Mouse (Mus musculus): ENCODE results near the gene Plekhg3. TPM values are rescaled to one million over a fixed set of nuclear protein-coding genes. Genes with fewer than 3 reads are reported as not detected.

Gene Plekhg3
- polyA plus RNA-seq, 1 experiment from 2014 or later = 3.3 TPM

GRCm38 (mm10) chr12:76552958-76553357 lies 22.3 kb downstream of the Plekhg3 start:
- Histone ChIP-seq H3K27ac (replicated peaks) (no peak overlapping the region), H3K4me2 (no peak overlapping the region), H3K4me1 (replicated peaks) (peaks cover 66% of the 10 kb centered on the region), H3K4me3 (replicated peaks) (no peak overlapping the region), H3K27me3 (peaks cover 6% of the 10 kb centered on the region; the same call in 1 of the 2 replicates), H3K9me3 (replicated peaks) (no peaks in the 10 kb centered on the region), H3K36me3 (replicated peaks) (no peaks in the 10 kb centered on the region), H3K9ac (no peak overlapping the region)
- no peak for ATAC-seq (ENCODE audit: insufficient read depth)
- 34% methylated on average over 4 of the region's 4 CpGs for WGBS (ENCODE audit: insufficient replicate concordance)

- no peak overlapping the region for H3K4me2 ChIP-seq
- ATAC-seq (ENCODE audit: insufficient read depth) = no peak
- no peak overlapping the region for H3K27ac ChIP-seq (replicated peaks)
- no peaks in the 10 kb centered on the region for H3K9me3 ChIP-seq (replicated peaks)
- peaks cover 63% of the 10 kb centered on the region for H3K4me1 ChIP-seq (replicated peaks)
- 0 out of 2 replicates have a peak, but pooled peaks cover under 1% of the 10 kb centered on the region for H3K27me3 ChIP-seq
- H3K36me3 ChIP-seq (replicated peaks) = no peaks in the 10 kb centered on the region
- H3K9ac ChIP-seq = 0 out of 2 replicates have a peak overlapping the region, but pooled peaks have one; percentile 4
- WGBS (ENCODE audit: insufficient replicate concordance) = 58% methylated on average over 7 of the region's 7 CpGs
- H3K4me3 ChIP-seq (replicated peaks) = no peak overlapping the region
Observed at GRCm38 (mm10) chr12:76553917-76554316, 23.2 kb downstream of the Plekhg3 start.

GRCm38 (mm10) chr12:76554392-76554791 lies 23.7 kb downstream of the Plekhg3 start:
- 58% methylated on average over 3 of the region's 3 CpGs for WGBS (ENCODE audit: insufficient replicate concordance)

DNA sequence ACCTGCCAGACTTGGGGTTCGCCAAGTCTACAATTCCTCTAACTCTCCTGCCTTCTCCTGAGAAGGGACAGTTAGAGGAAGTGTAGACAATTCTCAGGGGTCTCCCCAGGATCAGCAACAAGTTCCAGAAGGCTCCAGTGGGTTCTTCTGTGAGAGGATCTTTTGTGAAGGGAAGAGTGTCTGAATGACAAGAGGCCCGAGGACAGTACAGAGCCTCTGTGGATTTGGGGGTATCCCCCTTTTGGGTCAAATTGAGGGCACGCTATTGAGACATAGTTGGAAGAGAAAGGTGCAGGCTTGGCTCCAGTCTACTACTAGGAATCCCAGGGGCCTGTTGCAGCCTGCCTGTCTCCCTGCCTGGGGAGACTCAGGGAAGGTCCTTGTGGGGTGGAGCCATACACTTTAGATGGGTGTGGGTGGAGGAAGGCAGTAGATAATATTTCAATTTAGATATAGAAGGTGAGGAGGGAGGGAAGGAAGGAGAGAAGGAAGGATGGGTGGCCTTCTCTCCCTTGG lies 24.2 kb downstream of the Plekhg3 start:
- Histone ChIP-seq H3K36me3 (replicated peaks) (peaks cover 1% of the 10 kb centered on the region), H3K4me3 (replicated peaks) (no peak overlapping the region), H3K9me3 (replicated peaks) (no peaks in the 10 kb centered on the region), H3K9ac (no peak overlapping the region), H3K27ac (replicated peaks) (no peak overlapping the region), H3K27me3 (no peaks in the 10 kb centered on the region), H3K4me1 (replicated peaks) (peaks cover 60% of the 10 kb centered on the region), H3K4me2 (no peak overlapping the region)
- WGBS (ENCODE audit: insufficient replicate concordance) = 63% methylated on average over 3 of the region's 3 CpGs
- no peak for ATAC-seq (ENCODE audit: insufficient read depth)

More at GRCm38 (mm10) chr12:76554392-76554791, 23.7 kb downstream of the Plekhg3 start:
- no peaks in the 10 kb centered on the region for H3K36me3 ChIP-seq (replicated peaks)
- ATAC-seq (ENCODE audit: insufficient read depth) = no peak
- H3K4me2 ChIP-seq = no peak overlapping the region
- H3K4me1 ChIP-seq (replicated peaks) = peaks cover 60% of the 10 kb centered on the region
- H3K27ac ChIP-seq (replicated peaks) = no peak overlapping the region
- H3K9me3 ChIP-seq (replicated peaks) = no peaks in the 10 kb centered on the region
- no peak overlapping the region for H3K4me3 ChIP-seq (replicated peaks)
- H3K27me3 ChIP-seq = no peaks in the 10 kb centered on the region
- 0 out of 2 replicates have a peak overlapping the region, but pooled peaks have one; percentile 4 for H3K9ac ChIP-seq

- H3K4me2 ChIP-seq = no peak overlapping the region
- no peak for ATAC-seq (ENCODE audit: insufficient read depth)
- 66% methylated on average over 7 of the region's 7 CpGs for WGBS (ENCODE audit: insufficient replicate concordance)
Observed at GRCm38 (mm10) chr12:76556187-76556586, 25.5 kb downstream of the Plekhg3 start.

DNA sequence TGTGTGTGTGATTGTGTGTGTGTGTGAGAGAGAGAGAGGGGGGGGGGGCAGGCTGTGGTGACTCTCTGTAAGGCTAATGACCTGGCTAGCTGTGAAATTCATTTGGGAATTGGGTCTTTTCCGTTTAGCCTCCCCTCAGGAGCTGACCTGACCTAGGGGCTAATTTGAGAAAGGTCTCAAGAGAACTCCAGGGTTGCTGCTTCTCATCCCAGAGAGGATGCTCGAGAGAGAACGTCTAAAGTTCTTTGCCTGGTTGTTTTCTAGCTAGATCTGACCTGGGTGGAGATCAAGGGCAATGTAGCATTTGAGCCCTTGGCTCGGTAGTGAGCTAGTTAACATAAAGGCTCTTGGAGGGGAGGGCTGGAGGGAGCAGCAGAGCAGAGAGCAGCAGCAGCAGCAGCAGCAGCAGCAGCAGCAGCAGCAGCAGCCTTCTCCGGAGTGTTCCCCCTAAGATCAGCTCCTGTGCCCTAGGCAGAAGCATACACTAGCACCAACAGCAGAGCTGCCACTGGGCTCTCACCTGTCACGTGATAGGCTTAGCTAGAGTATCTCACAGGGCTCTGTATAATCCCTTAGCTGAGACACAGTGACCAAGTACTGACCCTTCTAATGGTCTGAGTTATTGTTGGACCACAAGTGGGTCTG lies 26.2 kb downstream of the Plekhg3 start:
- peaks cover 16% of the 10 kb centered on the region for H3K36me3 ChIP-seq (replicated peaks)
- WGBS (ENCODE audit: insufficient replicate concordance) = 40% methylated on average over 6 of the region's 6 CpGs
- no peak overlapping the region for H3K27ac ChIP-seq (replicated peaks)
- H3K4me1 ChIP-seq (replicated peaks) = peaks cover 53% of the 10 kb centered on the region
- H3K4me2 ChIP-seq = no peak overlapping the region
- no peak overlapping the region for H3K9ac ChIP-seq
- no peak for ATAC-seq (ENCODE audit: insufficient read depth)
- no peaks in the 10 kb centered on the region for H3K9me3 ChIP-seq (replicated peaks)
- no peaks in the 10 kb centered on the region for H3K27me3 ChIP-seq
- no peak overlapping the region for H3K4me3 ChIP-seq (replicated peaks)

More at GRCm38 (mm10) chr12:76556187-76556586, 25.5 kb downstream of the Plekhg3 start:
- Histone ChIP-seq H3K4me1 (replicated peaks) (peaks cover 58% of the 10 kb centered on the region), H3K9me3 (replicated peaks) (no peaks in the 10 kb centered on the region), H3K4me3 (replicated peaks) (no peak overlapping the region), H3K27me3 (no peaks in the 10 kb centered on the region), H3K27ac (replicated peaks) (no peak overlapping the region), H3K36me3 (replicated peaks) (peaks cover 12% of the 10 kb centered on the region), H3K9ac (no peak overlapping the region)

DNA sequence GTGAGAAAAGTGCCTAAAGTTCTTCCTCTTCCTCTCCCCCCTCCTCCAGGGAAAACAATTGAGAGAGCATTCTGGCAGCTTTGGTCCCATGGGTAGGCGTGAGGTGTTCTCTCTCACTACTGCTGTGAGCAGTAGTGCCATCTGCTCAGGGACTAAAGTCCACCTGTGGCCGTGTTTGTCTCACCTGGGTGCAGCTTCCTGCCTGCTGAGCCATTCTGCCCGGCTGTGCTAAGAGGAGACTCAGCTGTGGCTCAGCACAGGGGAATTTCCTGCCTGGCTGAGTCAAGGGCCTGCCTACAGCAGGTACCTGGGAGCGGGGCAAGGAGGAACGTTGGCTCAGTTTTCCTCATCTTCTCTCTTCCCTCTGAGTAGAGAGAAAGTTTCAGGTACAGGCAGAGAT lies 27.5 kb downstream of the Plekhg3 start:
- Histone ChIP-seq H3K9ac (no peak overlapping the region), H3K4me3 (replicated peaks) (no peak overlapping the region), H3K36me3 (replicated peaks) (peaks cover 24% of the 10 kb centered on the region), H3K27me3 (no peaks in the 10 kb centered on the region), H3K4me1 (replicated peaks) (peaks cover 40% of the 10 kb centered on the region), H3K4me2 (no peak overlapping the region), H3K9me3 (replicated peaks) (no peaks in the 10 kb centered on the region), H3K27ac (replicated peaks) (no peak overlapping the region)
- ATAC-seq (ENCODE audit: insufficient read depth) = peak; percentile 50
- WGBS (ENCODE audit: insufficient replicate concordance) = 43% methylated on average over 5 of the region's 5 CpGs

GRCm38 (mm10) chr12:76562196-76562595 lies 31.5 kb downstream of the Plekhg3 start:
- Histone ChIP-seq H3K4me3 (replicated peaks) (no peak overlapping the region), H3K4me1 (replicated peaks) (peaks cover 7% of the 10 kb centered on the region; the same call in 1 of the 2 replicates), H3K36me3 (replicated peaks) (peaks cover 63% of the 10 kb centered on the region), H3K27ac (replicated peaks) (no peak overlapping the region), H3K4me2 (no peak overlapping the region), H3K9ac (no peak overlapping the region), H3K27me3 (no peaks in the 10 kb centered on the region), H3K9me3 (replicated peaks) (no peaks in the 10 kb centered on the region)
- no peak for ATAC-seq (ENCODE audit: insufficient read depth)
- 44% methylated on average over 4 of the region's 4 CpGs for WGBS (ENCODE audit: insufficient replicate concordance)

GRCm38 (mm10) chr12:76566284-76566683 lies 35.6 kb downstream of the Plekhg3 start:
- H3K4me3 ChIP-seq (replicated peaks) = no peak overlapping the region

GRCm38 (mm10) chr12:76570221-76570940 lies 39.7 kb downstream of the Plekhg3 start:
- Histone ChIP-seq H3K4me1 (replicated peaks) (0 out of 2 replicates have a peak, but pooled peaks cover 5% of the 10 kb centered on the region), H3K4me3 (replicated peaks) (no peak overlapping the region), H3K9me3 (replicated peaks) (no peaks in the 10 kb centered on the region), H3K36me3 (replicated peaks) (peaks cover 44% of the 10 kb centered on the region), H3K27me3 (0 out of 2 replicates have a peak, but pooled peaks cover 4% of the 10 kb centered on the region), H3K27ac (replicated peaks) (no peak overlapping the region), H3K9ac (no peak overlapping the region), H3K4me2 (no peak overlapping the region)
- ATAC-seq (ENCODE audit: insufficient read depth) = no peak; the same call in 1 of the 2 replicates
- 61% methylated on average over 9 of the region's 9 CpGs for WGBS (ENCODE audit: insufficient replicate concordance)

More at GRCm38 (mm10) chr12:76566284-76566683, 35.6 kb downstream of the Plekhg3 start:
- ATAC-seq (ENCODE audit: insufficient read depth) = no peak
- 75% methylated on average over 10 of the region's 10 CpGs for WGBS (ENCODE audit: insufficient replicate concordance)
- Histone ChIP-seq H3K9ac (no peak overlapping the region), H3K9me3 (replicated peaks) (no peaks in the 10 kb centered on the region), H3K4me2 (no peak overlapping the region), H3K27ac (replicated peaks) (no peak overlapping the region), H3K27me3 (no peaks in the 10 kb centered on the region), H3K4me1 (replicated peaks) (0 out of 2 replicates have a peak, but pooled peaks cover 5% of the 10 kb centered on the region), H3K36me3 (replicated peaks) (peaks cover 61% of the 10 kb centered on the region)

- Histone ChIP-seq H3K9me3 (replicated peaks) (no peaks in the 10 kb centered on the region), H3K27ac (replicated peaks) (no peak overlapping the region), H3K27me3 (peaks cover 8% of the 10 kb centered on the region; the same call in 1 of the 2 replicates), H3K9ac (no peak overlapping the region), H3K4me1 (replicated peaks) (peaks cover 13% of the 10 kb centered on the region), H3K4me3 (replicated peaks) (no peak overlapping the region), H3K4me2 (no peak overlapping the region), H3K36me3 (replicated peaks) (peaks cover 44% of the 10 kb centered on the region)
- WGBS (ENCODE audit: insufficient replicate concordance) = 73% methylated on average over 10 of the region's 10 CpGs
- no peak for ATAC-seq (ENCODE audit: insufficient read depth)
Observed at GRCm38 (mm10) chr12:76571266-76571665, 40.6 kb downstream of the Plekhg3 start.

All from liver, embryonic 15.5 days (tissue).